Mouse (Mus musculus): Measurements from ENCODE around the gene Yif1b. TPM values are rescaled to one million over a fixed set of nuclear protein-coding genes. Genes with fewer than 3 reads are reported as not detected.

Gene Yif1b
- polyA plus RNA-seq, 1 experiment from 2014 or later = 91.8 TPM

DNA sequence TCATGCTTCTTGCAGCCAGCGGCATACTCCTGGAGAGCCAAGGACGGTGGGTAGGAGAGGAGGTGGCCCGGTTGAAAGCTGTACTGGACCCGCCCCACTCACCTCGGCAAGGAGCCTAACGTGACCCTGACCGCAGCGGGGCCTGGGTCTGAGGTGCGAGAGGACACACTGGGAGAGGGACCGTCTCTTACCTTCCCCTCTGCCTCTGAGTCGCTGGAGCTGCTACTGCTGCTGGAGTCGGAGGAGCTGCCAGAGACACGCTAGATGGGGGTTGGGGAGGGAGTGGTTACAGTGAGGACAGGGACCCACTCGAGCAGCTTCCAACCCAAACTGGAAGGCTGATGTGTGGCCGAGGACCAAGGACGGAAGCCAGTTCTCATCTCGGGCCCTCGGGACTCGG lies 9.6 kb downstream of the Yif1b start:
- Histone ChIP-seq H3K27me3 (ENCODE audit: control insufficient read depth, insufficient read depth, low read length) (peaks cover 6% of the 10 kb centered on the region), H3K4me3 (ENCODE audit: low read depth, low read length) (peak overlapping the region; percentile 18; the same call in 1 of the 2 replicates), H3K9ac (ENCODE audit: low read depth, low read length) (no peak overlapping the region; the same call in 1 of the 2 replicates), H3K9me3 (ENCODE audit: control insufficient read depth, low read length) (no peaks in the 10 kb centered on the region), H3K27ac (ENCODE audit: low read depth, low read length) (no peak overlapping the region), H3K4me2 (replicated peaks; ENCODE audit: low read depth, low read length) (peak overlapping the region; percentile 35), H3K36me3 (ENCODE audit: control insufficient read depth, insufficient read depth, low read length) (0 out of 2 replicates have a peak, but pooled peaks cover 2% of the 10 kb centered on the region), H3K4me1 (replicated peaks; ENCODE audit: control insufficient read depth, insufficient read depth, low read length) (0 out of 2 replicates have a peak, but pooled peaks cover 4% of the 10 kb centered on the region)
- peak; percentile 41; the same call in 1 of the 2 replicates for ATAC-seq (ENCODE audit: low FRiP score)
- DNase-seq (ENCODE audit: low spot score) = peak; percentile 37
- 12% methylated on average over 19 of the region's 19 CpGs for WGBS

GRCm38 (mm10) chr7:29248261-29248841 lies 10.2 kb downstream of the Yif1b start, which contains the start of gene 2200002D01Rik:
TSS of gene 2200002D01Rik (minus strand) at chr7:29248466.
- H3K27ac ChIP-seq (ENCODE audit: low read depth, low read length) = no peak within 1 kb of the TSS
- peak within 1 kb of the TSS; percentile 18; the same call in 1 of the 2 replicates for H3K4me3 ChIP-seq (ENCODE audit: low read depth, low read length)
- 8% methylated on average over 20 of the region's 20 CpGs for WGBS
- peak; percentile 39 for DNase-seq (ENCODE audit: low spot score)
- no peak for ATAC-seq (ENCODE audit: low FRiP score)
- H3K4me2 ChIP-seq (replicated peaks; ENCODE audit: low read depth, low read length) = peak within 1 kb of the TSS; percentile 35
- H3K9ac ChIP-seq (ENCODE audit: low read depth, low read length) = peak within 1 kb of the TSS; percentile 32
- H3K27me3 ChIP-seq (ENCODE audit: control insufficient read depth, insufficient read depth, low read length) = peaks cover 6% of the 10 kb centered on the region
- 0 out of 2 replicates have a peak, but pooled peaks cover 2% of the 10 kb centered on the region for H3K36me3 ChIP-seq (ENCODE audit: control insufficient read depth, insufficient read depth, low read length)
- no peaks in the 10 kb centered on the region for H3K9me3 ChIP-seq (ENCODE audit: control insufficient read depth, low read length)
- 0 out of 2 replicates have a peak, but pooled peaks cover 4% of the 10 kb centered on the region for H3K4me1 ChIP-seq (replicated peaks; ENCODE audit: control insufficient read depth, insufficient read depth, low read length)

DNA sequence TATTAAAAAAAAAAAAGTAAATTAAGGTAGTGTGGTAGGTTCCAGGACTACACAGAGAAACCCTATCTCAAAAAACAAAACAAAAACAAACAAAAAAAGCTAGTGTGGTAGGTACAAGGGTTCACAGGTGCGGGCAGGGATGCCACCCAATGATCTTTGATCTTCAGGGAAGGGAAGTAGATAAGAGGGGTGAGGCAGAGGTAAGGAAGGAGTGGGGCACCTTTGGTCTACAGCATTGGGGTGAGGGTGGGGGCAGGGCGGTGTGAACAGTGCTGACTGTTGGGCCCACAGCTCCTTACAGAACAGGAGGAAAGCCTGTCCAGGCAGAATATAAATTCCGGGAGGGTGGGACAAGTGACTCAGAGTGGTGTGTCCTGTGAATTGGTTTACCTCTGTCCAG lies 13.0 kb downstream of the Yif1b start:
- Histone ChIP-seq H3K27ac (ENCODE audit: low read depth, low read length) (no peak overlapping the region), H3K9ac (ENCODE audit: low read depth, low read length) (no peak overlapping the region), H3K9me3 (ENCODE audit: control insufficient read depth, low read length) (no peaks in the 10 kb centered on the region), H3K36me3 (ENCODE audit: control insufficient read depth, insufficient read depth, low read length) (0 out of 2 replicates have a peak, but pooled peaks cover 2% of the 10 kb centered on the region), H3K4me2 (replicated peaks; ENCODE audit: low read depth, low read length) (no peak overlapping the region), H3K4me1 (replicated peaks; ENCODE audit: control insufficient read depth, insufficient read depth, low read length) (0 out of 2 replicates have a peak, but pooled peaks cover 4% of the 10 kb centered on the region), H3K4me3 (ENCODE audit: low read depth, low read length) (no peak overlapping the region), H3K27me3 (ENCODE audit: control insufficient read depth, insufficient read depth, low read length) (peaks cover 6% of the 10 kb centered on the region)
- 82% methylated on average over 3 of the region's 3 CpGs for WGBS
- DNase-seq (ENCODE audit: low spot score) (no peak), ATAC-seq (ENCODE audit: low FRiP score) (no peak)

- Histone ChIP-seq H3K4me1 (replicated peaks; ENCODE audit: control insufficient read depth, insufficient read depth, low read length) (peaks cover 2% of the 10 kb centered on the region; the same call in 1 of the 2 replicates), H3K36me3 (ENCODE audit: control insufficient read depth, insufficient read depth, low read length) (no peaks in the 10 kb centered on the region), H3K4me3 (ENCODE audit: low read depth, low read length) (no peak overlapping the region), H3K9ac (ENCODE audit: low read depth, low read length) (no peak overlapping the region), H3K9me3 (ENCODE audit: control insufficient read depth, low read length) (no peaks in the 10 kb centered on the region), H3K4me2 (replicated peaks; ENCODE audit: low read depth, low read length) (no peak overlapping the region), H3K27ac (ENCODE audit: low read depth, low read length) (no peak overlapping the region), H3K27me3 (ENCODE audit: control insufficient read depth, insufficient read depth, low read length) (no peaks in the 10 kb centered on the region)
- ATAC-seq (ENCODE audit: low FRiP score) (no peak), DNase-seq (ENCODE audit: low spot score) (no peak)
- WGBS = 75% methylated on average over 5 of the region's 5 CpGs
These were observed 15.7 kb downstream of the Yif1b start for GRCm38 (mm10) chr7:29253842-29254241.

- ATAC-seq (ENCODE audit: low FRiP score) (no peak), DNase-seq (ENCODE audit: low spot score) (no peak)
- Histone ChIP-seq H3K36me3 (ENCODE audit: control insufficient read depth, insufficient read depth, low read length) (no peaks in the 10 kb centered on the region), H3K27ac (ENCODE audit: low read depth, low read length) (no peak overlapping the region), H3K4me1 (replicated peaks; ENCODE audit: control insufficient read depth, insufficient read depth, low read length) (peaks cover 2% of the 10 kb centered on the region; the same call in 1 of the 2 replicates), H3K9ac (ENCODE audit: low read depth, low read length) (no peak overlapping the region), H3K4me3 (ENCODE audit: low read depth, low read length) (no peak overlapping the region), H3K27me3 (ENCODE audit: control insufficient read depth, insufficient read depth, low read length) (no peaks in the 10 kb centered on the region), H3K9me3 (ENCODE audit: control insufficient read depth, low read length) (no peaks in the 10 kb centered on the region), H3K4me2 (replicated peaks; ENCODE audit: low read depth, low read length) (no peak overlapping the region)
- WGBS = 88% methylated on average over 4 of the region's 4 CpGs
These were observed 17.7 kb downstream of the Yif1b start for GRCm38 (mm10) chr7:29255875-29256274.

DNA sequence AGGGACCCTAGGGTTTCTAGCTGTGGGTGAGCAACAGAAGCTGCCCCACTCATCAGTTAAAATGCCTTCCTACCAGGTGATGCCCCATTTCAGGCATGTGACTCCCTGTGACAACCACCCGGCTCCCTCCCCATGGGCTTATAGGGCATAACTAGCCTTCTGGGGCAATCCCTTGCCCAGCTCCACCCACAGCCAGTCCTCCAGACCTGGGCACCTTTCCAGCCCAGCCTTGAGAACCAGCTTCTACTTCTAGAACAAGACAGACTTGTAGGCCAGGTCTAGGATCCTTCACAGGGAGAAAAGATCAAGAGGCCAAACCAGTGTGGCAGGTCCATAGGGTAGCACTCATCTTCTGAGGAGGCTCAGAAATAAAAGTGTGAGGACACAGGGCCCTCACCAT lies 19.2 kb downstream of the Yif1b start:
- H3K27me3 ChIP-seq (ENCODE audit: control insufficient read depth, insufficient read depth, low read length) = no peaks in the 10 kb centered on the region
- H3K4me2 ChIP-seq (replicated peaks; ENCODE audit: low read depth, low read length) = no peak overlapping the region
- H3K36me3 ChIP-seq (ENCODE audit: control insufficient read depth, insufficient read depth, low read length) = no peaks in the 10 kb centered on the region
- H3K9me3 ChIP-seq (ENCODE audit: control insufficient read depth, low read length) = no peaks in the 10 kb centered on the region
- ATAC-seq (ENCODE audit: low FRiP score) = no peak
- peaks cover 2% of the 10 kb centered on the region; the same call in 1 of the 2 replicates for H3K4me1 ChIP-seq (replicated peaks; ENCODE audit: control insufficient read depth, insufficient read depth, low read length)
- no peak overlapping the region for H3K4me3 ChIP-seq (ENCODE audit: low read depth, low read length)
- 95% methylated on average over 1 of the region's 1 CpGs for WGBS
- no peak overlapping the region for H3K27ac ChIP-seq (ENCODE audit: low read depth, low read length)
- DNase-seq (ENCODE audit: low spot score) = no peak
- H3K9ac ChIP-seq (ENCODE audit: low read depth, low read length) = no peak overlapping the region

DNA sequence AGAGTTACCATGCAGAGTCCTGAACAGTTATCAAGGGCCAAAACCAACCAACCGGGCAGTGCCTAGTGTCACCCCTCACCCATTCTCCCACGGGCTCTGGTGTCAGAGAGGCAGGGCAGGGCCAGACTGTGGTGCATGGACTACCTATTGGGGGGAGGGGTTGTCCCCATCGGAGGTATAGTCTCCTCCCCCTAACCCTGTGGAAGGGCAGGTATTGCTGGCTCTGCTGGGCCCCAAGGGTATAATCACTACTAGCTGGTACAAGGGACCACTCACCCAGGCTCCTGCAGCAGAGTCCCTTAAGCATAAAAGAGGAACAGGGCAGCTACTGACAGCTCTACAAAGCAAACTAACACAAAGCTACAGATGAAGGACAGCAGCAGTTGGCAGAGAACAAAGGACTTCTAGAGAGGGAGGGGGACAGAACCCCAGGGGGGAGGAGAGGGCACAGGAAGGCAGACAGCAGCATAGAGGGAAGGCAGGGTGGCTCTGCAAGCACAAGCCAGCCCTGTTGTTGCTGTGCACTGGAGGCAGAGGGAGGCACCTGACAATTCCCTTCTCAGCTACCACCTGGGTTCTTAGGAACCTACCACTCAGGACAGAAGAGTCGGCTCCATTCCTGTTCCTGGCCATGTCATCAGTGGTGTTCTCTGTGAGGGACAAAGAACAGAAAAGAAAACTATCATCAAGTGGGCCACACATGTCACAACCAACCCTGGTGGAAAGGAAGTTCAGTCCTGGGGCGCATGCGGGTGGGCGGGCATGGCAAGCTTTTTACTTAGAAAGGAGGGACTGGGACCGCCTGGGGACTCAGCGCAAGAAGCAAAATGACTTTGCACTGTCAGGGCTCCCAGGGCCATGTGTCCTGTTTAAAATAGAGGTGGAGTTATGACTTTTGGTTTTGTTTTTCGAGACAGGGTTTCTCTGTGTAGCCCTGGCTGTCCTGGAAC lies 21.9 kb downstream of the Yif1b start:
- H3K27ac ChIP-seq (ENCODE audit: low read depth, low read length) = no peak overlapping the region
- H3K9me3 ChIP-seq (ENCODE audit: control insufficient read depth, low read length) = no peaks in the 10 kb centered on the region
- no peaks in the 10 kb centered on the region for H3K36me3 ChIP-seq (ENCODE audit: control insufficient read depth, insufficient read depth, low read length)
- H3K27me3 ChIP-seq (ENCODE audit: control insufficient read depth, insufficient read depth, low read length) = no peaks in the 10 kb centered on the region
- peak; percentile 79 for ATAC-seq (ENCODE audit: low FRiP score)
- no peak overlapping the region for H3K4me2 ChIP-seq (replicated peaks; ENCODE audit: low read depth, low read length)
- 63% methylated on average over 10 of the region's 10 CpGs for WGBS
- H3K4me1 ChIP-seq (replicated peaks; ENCODE audit: control insufficient read depth, insufficient read depth, low read length) = peaks cover 2% of the 10 kb centered on the region; the same call in 1 of the 2 replicates
- no peak overlapping the region for H3K4me3 ChIP-seq (ENCODE audit: low read depth, low read length)
- peak; percentile 51 for DNase-seq (ENCODE audit: low spot score)
- no peak overlapping the region for H3K9ac ChIP-seq (ENCODE audit: low read depth, low read length)

DNA sequence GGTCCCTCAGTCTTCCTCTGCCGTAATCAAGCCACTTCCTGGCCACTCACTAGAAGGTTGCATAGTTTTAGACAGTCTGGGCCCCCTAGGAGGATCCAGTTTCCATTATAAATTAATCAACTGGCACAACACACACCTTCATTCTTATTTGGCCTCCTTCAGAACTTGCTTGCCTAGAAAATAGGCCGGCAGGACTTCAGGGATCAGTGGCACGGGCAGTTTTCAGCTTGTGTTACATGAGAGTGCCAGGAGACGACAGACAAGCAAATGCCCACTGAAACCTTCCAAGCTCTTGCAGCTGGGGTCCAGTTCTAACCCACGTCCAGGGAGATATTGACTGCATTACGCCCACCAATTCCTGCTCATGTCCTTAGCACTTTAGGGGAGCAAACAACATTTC lies 24.0 kb downstream of the Yif1b start:
- H3K9ac ChIP-seq (ENCODE audit: low read depth, low read length) = no peak overlapping the region
- H3K36me3 ChIP-seq (ENCODE audit: control insufficient read depth, insufficient read depth, low read length) = no peaks in the 10 kb centered on the region
- ATAC-seq (ENCODE audit: low FRiP score) (no peak), DNase-seq (ENCODE audit: low spot score) (no peak)
- H3K27ac ChIP-seq (ENCODE audit: low read depth, low read length) = no peak overlapping the region
- no peaks in the 10 kb centered on the region for H3K9me3 ChIP-seq (ENCODE audit: control insufficient read depth, low read length)
- H3K4me1 ChIP-seq (replicated peaks; ENCODE audit: control insufficient read depth, insufficient read depth, low read length) = peaks cover 2% of the 10 kb centered on the region; the same call in 1 of the 2 replicates
- 76% methylated on average over 6 of the region's 6 CpGs for WGBS
- no peak overlapping the region for H3K4me3 ChIP-seq (ENCODE audit: low read depth, low read length)
- no peak overlapping the region for H3K4me2 ChIP-seq (replicated peaks; ENCODE audit: low read depth, low read length)
- no peaks in the 10 kb centered on the region for H3K27me3 ChIP-seq (ENCODE audit: control insufficient read depth, insufficient read depth, low read length)

All from hindbrain, embryonic 11.5 days (tissue).